Mouse (Mus musculus): ENCODE results near the gene Igfbp7.

Gene Igfbp7

DNA sequence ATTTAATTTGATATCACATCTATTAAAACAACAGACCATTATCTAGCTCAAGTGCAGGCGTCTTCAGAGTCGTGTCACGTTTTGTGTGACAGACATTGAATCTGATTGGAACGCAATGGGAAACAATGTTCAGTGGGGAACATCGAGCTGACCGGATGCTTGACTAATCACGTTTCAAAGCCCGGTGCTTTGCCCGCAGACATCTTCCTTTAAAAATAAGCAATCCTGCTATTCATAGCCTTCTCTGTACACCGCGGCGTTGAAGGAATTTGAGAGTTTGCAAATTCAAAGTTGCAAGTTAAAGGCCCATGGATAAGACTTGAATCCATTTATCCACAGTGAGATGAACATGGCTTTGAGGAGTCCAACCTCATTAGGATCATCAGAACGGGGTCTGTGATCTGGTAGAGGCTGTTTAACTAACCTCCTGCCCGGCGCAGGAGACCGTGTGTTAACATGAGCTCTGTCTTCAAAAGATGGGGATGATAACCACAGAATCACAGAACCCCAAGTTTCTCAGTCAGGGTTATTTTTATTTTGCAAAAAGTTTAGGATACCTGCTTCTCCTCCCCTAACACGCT is 27.4 kb downstream of the Igfbp7 start:
- in situ Hi-C loops (cut with MboI, MseI) = no loop called here

DNA sequence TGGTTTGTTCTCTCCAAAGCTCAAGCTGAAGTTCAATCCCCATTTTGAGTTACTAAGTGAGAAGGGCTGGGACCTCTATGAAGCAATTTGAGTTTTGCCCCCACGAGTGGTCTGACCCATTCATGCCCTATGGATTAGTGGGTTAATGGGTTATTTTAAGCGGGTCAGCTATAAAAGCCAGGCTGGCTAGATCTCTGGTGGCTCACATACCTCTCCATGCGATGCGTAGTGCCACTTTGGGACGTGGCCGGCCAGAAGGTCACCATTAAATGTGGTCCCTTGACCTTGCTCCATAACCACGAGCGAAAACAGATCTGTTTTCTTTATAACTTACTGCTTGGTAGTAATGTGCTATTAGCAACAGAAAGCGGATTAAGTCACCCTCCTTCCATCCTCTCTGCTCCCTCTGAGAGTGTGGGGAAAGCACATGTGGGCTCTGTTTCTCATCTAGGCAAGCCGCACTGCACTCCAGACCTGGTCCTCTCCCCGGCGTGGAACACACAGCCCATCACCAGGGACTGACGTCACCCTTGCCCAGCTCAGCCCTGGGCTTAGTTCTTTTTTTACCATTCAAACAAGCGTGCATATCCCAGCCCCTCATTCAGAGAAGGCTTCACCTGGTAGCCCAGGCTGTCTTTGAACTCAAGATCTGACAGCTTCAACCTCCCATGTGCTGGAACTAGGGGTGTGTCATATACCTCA is 28.3 kb downstream of the Igfbp7 start:
- in situ Hi-C loops (cut with MboI, MseI) = no loop called here

GRCm38 (mm10) chr5:77378027-77378426 is 29.8 kb downstream of the Igfbp7 start:
- in situ Hi-C loops (cut with MboI, MseI) = no loop called here

- in situ Hi-C loops (cut with MboI, MseI) = no loop called here
These were observed 32.3 kb downstream of the Igfbp7 start for GRCm38 (mm10) chr5:77375546-77375945.

DNA sequence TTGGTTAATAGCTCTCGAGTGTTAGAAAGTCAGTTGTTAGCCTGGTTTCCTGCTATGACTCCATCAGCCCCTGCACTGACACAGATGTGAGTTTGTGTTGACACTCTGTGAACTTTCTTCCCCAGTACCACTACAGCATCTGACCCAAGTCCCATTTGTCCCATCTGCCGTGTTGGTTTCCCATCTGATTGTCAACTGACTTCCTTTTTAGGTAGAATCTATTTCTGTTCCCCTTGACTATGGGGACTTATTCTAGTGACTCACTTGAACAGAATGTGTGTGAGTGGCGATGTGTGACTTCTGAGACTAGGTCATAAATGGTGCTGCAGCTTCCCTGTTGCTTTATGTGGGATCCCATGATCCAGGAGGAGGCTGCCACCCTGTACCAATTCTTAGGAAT is 32.9 kb downstream of the Igfbp7 start:
- in situ Hi-C loops (cut with MboI, MseI) = no loop called here

DNA sequence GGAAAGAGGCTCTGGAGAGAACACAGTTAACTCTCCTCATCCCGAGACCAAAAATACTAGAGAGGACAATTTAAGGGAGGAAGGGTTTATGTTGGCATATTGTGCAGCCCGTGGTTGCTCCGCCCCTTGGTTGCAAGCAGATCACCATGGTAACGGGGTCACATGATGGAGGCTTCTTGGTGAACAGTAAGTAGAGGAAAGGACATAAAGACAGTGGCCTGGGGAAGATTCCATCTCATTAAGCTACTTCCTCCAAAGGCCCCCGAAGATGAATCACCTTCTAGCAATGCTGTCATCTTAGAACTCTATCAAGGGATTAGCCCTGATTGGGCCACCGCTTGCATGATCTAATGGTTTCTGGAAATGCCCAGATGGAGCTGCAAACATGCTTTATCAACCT is 35.1 kb downstream of the Igfbp7 start:
- in situ Hi-C loops (cut with MboI, MseI) = no loop called here

GRCm38 (mm10) chr5:77372242-77372641 is 35.6 kb downstream of the Igfbp7 start:
- in situ Hi-C loops (cut with MboI, MseI) = no loop called here

DNA sequence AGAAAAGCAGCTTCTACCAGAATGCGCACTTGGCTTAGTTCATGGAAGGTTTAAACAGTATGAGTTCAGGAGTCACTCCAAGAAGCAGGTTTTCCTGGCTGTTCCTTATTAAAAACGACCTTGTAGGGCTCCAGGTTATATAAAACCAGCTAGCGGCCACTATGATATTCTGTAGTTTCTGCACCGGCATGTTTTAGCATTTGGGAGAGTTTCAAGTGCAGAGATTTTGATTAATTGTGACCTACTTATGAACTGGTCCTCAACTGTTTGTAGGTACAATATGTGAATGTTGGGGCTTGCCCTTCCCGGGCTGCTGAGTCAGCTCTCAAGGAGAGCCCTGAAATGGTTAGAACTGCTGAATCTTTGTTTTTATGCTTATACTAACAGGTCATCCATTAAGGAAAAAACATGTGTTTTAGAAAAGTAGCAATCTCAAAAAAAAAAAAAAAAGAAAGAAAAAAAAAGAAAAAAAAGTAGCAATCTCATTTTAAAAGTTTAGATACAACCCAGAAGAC is 37.4 kb downstream of the Igfbp7 start:
- in situ Hi-C loops (cut with MboI, MseI) = no loop called here

DNA sequence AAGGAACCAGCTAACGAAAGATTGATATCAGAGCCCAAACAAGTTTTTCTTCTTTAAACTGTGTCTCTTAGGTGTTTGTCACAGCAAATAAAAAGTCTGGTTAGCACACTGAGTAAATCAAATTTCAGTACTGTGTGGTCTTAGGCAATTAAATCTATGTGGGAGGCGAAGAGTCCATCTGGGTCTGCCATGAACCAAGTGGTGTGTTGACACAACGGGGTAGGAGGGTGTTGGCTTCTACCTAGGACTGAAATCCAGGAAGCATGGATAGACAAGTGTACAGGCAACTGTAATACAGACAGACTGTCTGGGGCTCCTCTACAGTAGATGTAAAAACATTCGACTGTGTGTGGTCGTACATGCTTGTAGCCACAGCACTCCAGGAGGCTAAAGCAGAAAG is 38.4 kb downstream of the Igfbp7 start:
- in situ Hi-C loops (cut with MboI, MseI) = no loop called here

- in situ Hi-C loops (cut with MboI, MseI) = no loop called here
These were observed 39.6 kb downstream of the Igfbp7 start for GRCm38 (mm10) chr5:77368194-77368593.

GRCm38 (mm10) chr5:77367682-77368081 is 40.2 kb downstream of the Igfbp7 start:
- in situ Hi-C loops (cut with MboI, MseI) = no loop called here

- in situ Hi-C loops (cut with MboI, MseI) = no loop called here
These were observed 40.7 kb downstream of the Igfbp7 start for GRCm38 (mm10) chr5:77367145-77367544.

GRCm38 (mm10) chr5:77366313-77366712 is 41.5 kb downstream of the Igfbp7 start:
- in situ Hi-C loops (cut with MboI, MseI) = no loop called here

DNA sequence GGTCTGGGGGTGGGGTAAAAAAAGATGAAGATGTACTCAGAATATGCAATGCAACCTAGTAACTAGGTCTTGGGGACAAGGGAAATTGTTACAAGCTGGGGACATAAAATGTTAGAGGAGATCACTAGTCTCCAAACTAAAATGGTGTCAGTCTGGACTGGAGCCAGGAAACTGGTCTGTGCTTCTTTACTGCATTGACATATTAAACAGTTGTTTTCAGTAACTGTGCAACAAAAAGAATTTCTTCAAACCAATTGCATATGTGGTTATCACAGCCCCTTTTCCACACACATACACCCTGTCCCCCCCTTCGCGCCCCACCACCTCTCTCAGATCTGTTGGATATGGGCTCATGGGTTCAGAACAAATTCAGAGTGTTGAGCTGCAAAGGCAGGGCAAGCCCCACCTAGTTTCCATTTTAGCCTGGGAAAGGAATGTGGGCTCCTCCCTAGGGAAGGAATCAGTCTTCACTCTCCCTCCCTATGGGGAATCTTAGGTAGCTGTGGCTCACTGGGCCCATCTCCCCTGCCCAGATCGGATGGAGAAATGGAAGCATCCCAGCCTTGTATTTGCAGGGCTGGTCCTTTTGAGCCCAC is 43.3 kb downstream of the Igfbp7 start:
- in situ Hi-C loops (cut with MboI, MseI) = no loop called here

- in situ Hi-C loops (cut with MboI, MseI) = no loop called here
These were observed 44.2 kb downstream of the Igfbp7 start for GRCm38 (mm10) chr5:77363650-77364049.

DNA sequence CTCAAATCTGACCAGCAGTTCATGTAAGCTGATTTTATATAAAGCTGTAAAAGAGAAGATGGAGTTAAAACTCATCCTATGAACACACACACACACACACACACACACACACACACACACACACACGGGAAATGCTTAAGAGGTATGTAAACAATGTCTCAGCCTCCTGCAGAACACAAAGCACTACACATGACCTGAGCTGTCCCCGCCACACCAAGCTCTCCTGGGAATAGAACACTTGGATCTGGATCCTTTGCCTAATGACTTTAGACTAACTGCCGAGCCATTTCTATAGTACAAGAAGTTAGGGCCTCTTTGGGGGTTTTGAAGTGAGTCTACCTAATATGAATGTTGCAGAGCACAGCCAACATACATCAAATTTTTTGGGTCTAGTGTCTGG is 45.7 kb downstream of the Igfbp7 start:
- in situ Hi-C loops (cut with MboI, MseI) = no loop called here

GRCm38 (mm10) chr5:77361006-77361405 is 46.8 kb downstream of the Igfbp7 start:
- in situ Hi-C loops (cut with MboI, MseI) = no loop called here

GRCm38 (mm10) chr5:77359971-77360370 is 47.9 kb downstream of the Igfbp7 start:
- in situ Hi-C loops (cut with MboI, MseI) = loop anchor here (5.0 to 10.0 kb wide), 4 partner anchors 37 to 725 kb away; no protein-coding TSS in a partner anchor

DNA sequence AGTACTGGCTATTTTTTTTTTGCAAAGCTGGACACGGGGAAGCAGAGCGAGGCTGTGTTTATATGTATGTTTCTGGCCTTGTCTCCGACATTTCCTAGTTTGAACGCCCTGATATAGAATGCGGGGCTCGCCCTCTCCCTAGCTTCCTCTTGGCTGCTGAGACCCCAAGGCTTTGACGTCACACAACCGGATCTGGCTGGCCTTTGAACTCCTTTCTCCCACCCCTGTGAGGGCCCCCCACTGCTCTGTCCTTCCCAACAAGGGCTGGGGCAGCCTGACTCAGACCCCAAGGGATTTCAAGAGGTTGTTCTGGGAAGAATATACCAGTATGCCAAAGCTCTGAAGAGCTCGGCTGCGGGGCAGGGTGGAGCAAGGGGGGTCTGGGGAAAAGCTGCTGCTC is 49.5 kb downstream of the Igfbp7 start:
- in situ Hi-C loops (cut with MboI, MseI) = loop anchor here (5.0 to 10.0 kb wide), 4 partner anchors 39 to 726 kb away; no protein-coding TSS in a partner anchor

GRCm38 (mm10) chr5:77357405-77358149 is 50.3 kb downstream of the Igfbp7 start:
- in situ Hi-C loops (cut with MboI, MseI) = loop anchor here (5.0 to 10.0 kb wide), 4 partner anchors 40 to 727 kb away; no protein-coding TSS in a partner anchor

GRCm38 (mm10) chr5:77355307-77356265 is 52.3 kb downstream of the Igfbp7 start:
- in situ Hi-C loops (cut with MboI, MseI) = loop anchor here (5.0 to 10.0 kb wide), 4 partner anchors 42 to 729 kb away; no protein-coding TSS in a partner anchor
